Mouse (Mus musculus) urinary bladder, postnatal 4 days (tissue): ENCODE data around the gene Trpm6.

Experiments
- DNase-seq, 2 experiments: peaks; one replicate each; pipeline ENCODE4 v3.0.0; 2021 to 2022; ENCODE audit warnings: low spot score in 2 of 2

Gene Trpm6

GRCm38 (mm10) chr19:18889117-18889627 lies 139.4 kb downstream of the Trpm6 start:
- no peak for DNase-seq

GRCm38 (mm10) chr19:18889632-18890031 lies 139.8 kb downstream of the Trpm6 start:
- no peak for DNase-seq

- DNase-seq, result no peak
These were observed 140.4 kb downstream of the Trpm6 start for GRCm38 (mm10) chr19:18890216-18890615.

GRCm38 (mm10) chr19:18898238-18898637 lies 148.5 kb downstream of the Trpm6 start:
- no peak for DNase-seq

GRCm38 (mm10) chr19:18902041-18902693 lies 152.4 kb downstream of the Trpm6 start:
- no peak for DNase-seq

GRCm38 (mm10) chr19:18902694-18903067 lies 152.9 kb downstream of the Trpm6 start:
- no peak for DNase-seq

- DNase-seq, result no peak
These were observed 155.7 kb downstream of the Trpm6 start for GRCm38 (mm10) chr19:18905511-18905910.

GRCm38 (mm10) chr19:18909641-18910040 lies 159.9 kb downstream of the Trpm6 start:
- no peak for DNase-seq

- DNase-seq, result no peak
These were observed 162.1 kb downstream of the Trpm6 start for GRCm38 (mm10) chr19:18911755-18912340.

GRCm38 (mm10) chr19:18941391-18941790 lies 191.6 kb downstream of the Trpm6 start:
- no peak for DNase-seq
